Mouse (Mus musculus) C2C12 (cell line): ENCODE results near the gene Uqcc1.

Experiments
- CTCF ChIP-seq: IDR thresholded peaks from one replicate; pipeline ENCODE4 v1.5.1; 2011; ENCODE audit not compliant: control insufficient read depth, insufficient read depth, insufficient read length
- MAX ChIP-seq: IDR thresholded peaks from one replicate; pipeline ENCODE4 v1.6.1; 2011; ENCODE audit warnings: mild to moderate bottlenecking, control low read depth
- MYOD1 ChIP-seq: IDR thresholded peaks from one replicate; pipeline ENCODE4 v1.6.1; 2011; ENCODE audit warnings: low read depth; ENCODE audit not compliant: control insufficient read depth, insufficient read length

DNA sequence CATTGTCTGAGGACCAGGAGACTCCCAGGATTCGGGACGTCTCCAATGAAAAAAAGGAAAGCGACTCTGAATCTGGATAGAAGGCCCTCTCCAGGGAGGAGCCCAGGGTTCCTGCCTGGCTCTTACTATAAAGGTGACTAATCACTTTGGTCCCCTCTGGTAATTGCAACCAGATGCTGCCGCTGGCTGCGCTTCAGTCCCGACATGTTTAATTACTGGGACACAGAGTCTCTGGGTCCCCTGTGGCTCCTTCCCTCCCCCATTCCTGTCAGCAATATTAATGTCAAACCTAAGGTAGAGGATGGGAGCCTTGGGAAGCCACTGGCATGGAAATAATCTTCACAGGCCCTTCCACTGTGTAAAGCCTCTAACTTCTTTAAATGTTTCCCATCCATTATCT is 19.3 kb upstream of the Uqcc1 start:
- TF ChIP-seq CTCF (no peak), MYOD1 (no peak), MAX (no peak)
